Mouse (Mus musculus): ENCODE measurements at regions not wholly inside any gene's neighbourhood (a gene's known extent, or its start where the extent isn't known, plus 50 kb on each side); places are given as distances from the start of the nearest gene placed in this dataset.

DNA sequence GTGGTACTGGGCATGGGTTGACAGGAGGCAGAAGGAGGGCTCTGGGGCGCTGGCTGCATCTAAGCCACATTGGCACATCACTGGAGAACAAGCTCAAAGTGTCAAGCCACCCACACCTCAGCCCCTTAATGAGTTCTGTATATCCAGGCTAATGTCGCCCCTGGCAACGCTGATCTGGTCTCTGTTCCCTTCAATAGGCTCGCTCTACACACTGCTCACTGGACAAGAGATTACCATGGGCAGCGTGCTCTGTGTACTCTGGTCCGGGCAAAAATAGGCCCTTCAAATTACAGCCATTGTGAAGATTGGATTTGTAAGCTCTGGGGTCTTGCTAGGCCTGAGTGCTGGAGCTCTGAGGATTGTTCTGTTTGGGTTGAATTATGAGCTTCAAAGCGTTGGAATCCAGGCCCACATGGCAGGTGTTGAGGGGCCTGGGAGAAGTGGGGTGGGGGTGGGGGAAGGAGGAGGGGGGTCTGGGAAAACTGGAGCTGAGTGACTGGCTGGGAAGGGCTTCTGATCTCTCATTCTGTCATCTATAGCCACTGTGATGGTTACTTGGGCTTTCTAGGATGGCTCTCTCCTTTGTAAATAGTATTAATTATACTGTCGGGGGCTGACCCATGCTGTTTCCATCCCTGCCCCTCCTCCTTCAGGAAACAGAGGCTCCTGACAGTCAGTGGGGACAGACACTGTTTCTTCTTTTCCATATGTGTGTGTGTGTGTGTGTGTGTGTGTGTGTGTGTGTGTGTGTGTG, 122.2 kb downstream of the Matn1 start:
- no peak for TF ChIP-seq CTCF (IDR thresholded peaks at IDR 0.05; ENCODE audit: low read depth)
- no peak for ATAC-seq (replicated peaks; ENCODE audit: low FRiP score, low read depth)
- Histone ChIP-seq H3K36me3 (ENCODE audit: insufficient read depth, low read length) (no peaks in the 10 kb centered on the region), H3K9me3 (replicated peaks; ENCODE audit: low read length) (no peaks in the 10 kb centered on the region), H3K4me3 (replicated peaks; ENCODE audit: low read depth, low read length) (no peak overlapping the region), H3K27ac (no peak overlapping the region), H3K27me3 (ENCODE audit: insufficient read depth, low read length) (no peaks in the 10 kb centered on the region), H3K9ac (ENCODE audit: low read depth, low read length) (no peak overlapping the region), H3K4me2 (ENCODE audit: low read length) (no peak overlapping the region), H3K4me1 (replicated peaks; ENCODE audit: insufficient read depth, low read length) (no peaks in the 10 kb centered on the region)
- DNase-seq (ENCODE audit: low spot score): no peak
- WGBS: 60% methylated on average over 8 of the region's 8 CpGs

DNA sequence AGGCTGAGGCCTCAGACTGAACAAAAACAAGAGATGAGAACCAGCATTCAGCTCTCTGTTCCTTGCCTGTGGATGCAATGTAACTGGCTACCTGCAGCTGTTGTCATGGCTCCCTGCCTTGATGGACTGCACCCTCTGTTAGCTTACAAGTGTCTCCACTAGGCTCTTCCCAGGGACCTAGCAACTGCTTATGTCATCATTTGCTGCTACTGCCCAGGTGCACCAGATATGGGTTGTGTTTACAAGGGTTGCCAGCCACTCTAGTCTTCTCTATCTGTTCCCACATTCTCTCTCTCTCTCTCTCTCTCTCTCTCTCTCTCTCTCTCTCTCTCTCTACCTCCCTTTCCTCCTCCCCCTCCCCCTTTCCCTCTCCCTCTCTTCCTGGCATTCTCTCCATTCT, 126.4 kb downstream of the Matn1 start:
- Histone ChIP-seq H3K9ac (ENCODE audit: low read depth, low read length) (no peak overlapping the region), H3K36me3 (ENCODE audit: insufficient read depth, low read length) (no peaks in the 10 kb centered on the region), H3K4me2 (ENCODE audit: low read length) (no peak overlapping the region), H3K27ac (no peak overlapping the region), H3K4me1 (replicated peaks; ENCODE audit: insufficient read depth, low read length) (no peaks in the 10 kb centered on the region), H3K27me3 (ENCODE audit: insufficient read depth, low read length) (no peaks in the 10 kb centered on the region), H3K4me3 (replicated peaks; ENCODE audit: low read depth, low read length) (no peak overlapping the region), H3K9me3 (replicated peaks; ENCODE audit: low read length) (no peaks in the 10 kb centered on the region)
- DNase-seq (ENCODE audit: low spot score) (no peak), ATAC-seq (replicated peaks; ENCODE audit: low FRiP score, low read depth) (no peak)
- no peak for TF ChIP-seq CTCF (IDR thresholded peaks at IDR 0.05; ENCODE audit: low read depth)

DNA sequence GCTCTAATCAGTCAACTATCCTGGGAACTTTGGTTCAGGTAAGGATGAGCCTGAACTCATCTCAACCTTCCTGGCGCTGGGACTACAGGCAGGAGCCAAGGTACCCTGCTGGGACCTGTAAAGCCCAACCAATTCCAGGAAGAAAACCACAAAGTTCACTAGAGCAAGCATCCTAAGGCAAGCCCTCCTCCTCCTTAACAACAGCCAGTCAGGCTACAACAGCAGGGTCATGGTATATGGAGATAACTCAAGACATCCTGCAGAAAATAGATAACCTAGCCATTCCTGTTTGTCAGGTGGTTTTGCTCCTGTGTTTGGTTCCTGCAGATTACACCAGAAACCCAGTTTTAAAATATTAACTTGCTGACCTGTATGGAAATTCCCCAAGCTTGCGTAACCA, 128.4 kb downstream of the Matn1 start:
- no peak for TF ChIP-seq CTCF (IDR thresholded peaks at IDR 0.05; ENCODE audit: low read depth)
- WGBS: 95% methylated on average over 2 of the region's 2 CpGs
- Histone ChIP-seq H3K9me3 (replicated peaks; ENCODE audit: low read length) (no peaks in the 10 kb centered on the region), H3K4me2 (ENCODE audit: low read length) (no peak overlapping the region), H3K27me3 (ENCODE audit: insufficient read depth, low read length) (no peaks in the 10 kb centered on the region), H3K27ac (no peak overlapping the region), H3K4me3 (replicated peaks; ENCODE audit: low read depth, low read length) (no peak overlapping the region), H3K4me1 (replicated peaks; ENCODE audit: insufficient read depth, low read length) (no peaks in the 10 kb centered on the region), H3K9ac (ENCODE audit: low read depth, low read length) (no peak overlapping the region), H3K36me3 (ENCODE audit: insufficient read depth, low read length) (no peaks in the 10 kb centered on the region)
- DNase-seq (ENCODE audit: low spot score) (no peak), ATAC-seq (replicated peaks; ENCODE audit: low FRiP score, low read depth) (no peak)

DNA sequence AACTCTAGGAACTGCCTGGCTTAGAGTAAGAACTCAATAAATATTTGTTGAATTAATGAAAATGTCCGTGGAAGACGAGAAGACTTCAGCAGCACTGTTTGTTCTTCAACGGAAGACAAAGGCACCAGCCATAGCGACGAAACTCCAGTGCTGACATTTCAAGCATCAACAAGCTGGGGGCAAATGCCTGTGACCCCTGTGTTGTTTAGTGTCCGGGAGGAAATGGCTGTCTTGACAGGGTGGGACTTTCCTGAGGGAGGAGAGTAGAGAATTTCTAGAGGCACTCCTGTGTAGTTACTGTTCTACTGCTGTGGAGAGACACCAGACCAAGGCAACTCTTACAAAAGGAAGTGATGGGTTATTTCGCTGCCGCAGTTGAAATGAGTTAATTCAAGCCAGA, 129.2 kb downstream of the Matn1 start:
- Histone ChIP-seq H3K4me2 (ENCODE audit: low read length) (no peak overlapping the region), H3K9ac (ENCODE audit: low read depth, low read length) (no peak overlapping the region), H3K27me3 (ENCODE audit: insufficient read depth, low read length) (no peaks in the 10 kb centered on the region), H3K4me3 (replicated peaks; ENCODE audit: low read depth, low read length) (no peak overlapping the region), H3K36me3 (ENCODE audit: insufficient read depth, low read length) (no peaks in the 10 kb centered on the region), H3K4me1 (replicated peaks; ENCODE audit: insufficient read depth, low read length) (no peaks in the 10 kb centered on the region), H3K27ac (no peak overlapping the region), H3K9me3 (replicated peaks; ENCODE audit: low read length) (no peaks in the 10 kb centered on the region)
- 22% methylated on average over 8 of the region's 8 CpGs for WGBS
- ATAC-seq (replicated peaks; ENCODE audit: low FRiP score, low read depth): no peak
- peak; percentile 11 for DNase-seq (ENCODE audit: low spot score)
- no peak for TF ChIP-seq CTCF (IDR thresholded peaks at IDR 0.05; ENCODE audit: low read depth)

DNA sequence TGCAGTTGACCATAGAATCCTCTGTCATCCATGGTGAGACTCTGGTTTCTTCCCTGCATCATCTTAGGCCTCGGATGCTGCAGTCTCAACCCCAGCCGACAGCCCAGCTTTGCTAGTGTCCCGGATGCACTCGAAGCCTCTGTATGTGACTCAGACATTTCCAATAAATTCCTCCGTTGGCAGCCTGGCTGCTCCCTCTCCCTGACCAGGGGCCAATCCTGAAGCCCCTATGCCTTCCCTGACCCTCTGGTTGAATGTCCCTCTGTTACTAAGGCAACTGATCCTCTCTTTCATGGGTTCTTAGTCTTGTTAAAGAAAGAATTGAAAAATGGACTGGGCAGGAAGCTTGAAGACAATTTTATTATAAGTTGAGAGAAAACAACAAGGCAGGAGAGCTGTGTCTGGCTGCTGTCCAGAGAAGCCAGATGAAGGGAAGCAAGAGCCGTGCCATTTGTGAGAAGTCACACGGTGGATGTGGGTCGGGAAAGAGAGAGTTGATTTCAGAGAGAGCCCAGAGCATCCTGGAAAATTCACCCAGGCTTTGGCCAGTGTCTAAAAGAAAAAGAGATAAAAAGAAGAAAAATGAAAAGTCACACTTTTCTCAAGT, 131.2 kb downstream of the Matn1 start:
- Histone ChIP-seq H3K4me3 (replicated peaks; ENCODE audit: low read depth, low read length) (no peak overlapping the region), H3K9ac (ENCODE audit: low read depth, low read length) (no peak overlapping the region), H3K4me1 (replicated peaks; ENCODE audit: insufficient read depth, low read length) (no peaks in the 10 kb centered on the region), H3K27ac (no peak overlapping the region), H3K36me3 (ENCODE audit: insufficient read depth, low read length) (no peaks in the 10 kb centered on the region), H3K4me2 (ENCODE audit: low read length) (no peak overlapping the region), H3K9me3 (replicated peaks; ENCODE audit: low read length) (no peaks in the 10 kb centered on the region), H3K27me3 (ENCODE audit: insufficient read depth, low read length) (no peaks in the 10 kb centered on the region; the same call in 1 of the 2 replicates)
- no peak for DNase-seq (ENCODE audit: low spot score)
- WGBS: 65% methylated on average over 8 of the region's 8 CpGs
- TF ChIP-seq CTCF (IDR thresholded peaks at IDR 0.05; ENCODE audit: low read depth): no peak
- ATAC-seq (replicated peaks; ENCODE audit: low FRiP score, low read depth): no peak

DNA sequence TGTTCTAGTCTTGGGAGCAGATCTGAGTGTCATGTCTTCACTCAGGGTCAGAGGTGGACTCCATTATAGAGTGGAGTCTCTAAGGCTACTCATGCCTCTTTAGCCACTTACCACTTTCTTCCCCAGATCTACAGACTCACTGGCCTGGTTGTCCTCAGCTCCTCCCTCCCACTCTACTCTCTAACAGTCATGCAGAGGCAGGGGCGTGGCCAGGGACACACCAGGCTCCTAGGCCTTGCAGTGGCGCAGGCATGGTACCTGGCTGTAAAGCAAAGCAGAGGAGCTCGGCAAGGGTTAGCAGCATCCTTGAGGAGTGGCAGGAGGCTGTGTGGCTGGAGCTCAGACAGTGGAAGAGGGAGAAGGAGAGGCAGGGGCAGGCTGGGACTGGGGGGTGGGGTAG, 132.4 kb downstream of the Matn1 start:
- Histone ChIP-seq H3K27me3 (ENCODE audit: insufficient read depth, low read length) (no peaks in the 10 kb centered on the region; the same call in 1 of the 2 replicates), H3K9ac (ENCODE audit: low read depth, low read length) (no peak overlapping the region), H3K4me2 (ENCODE audit: low read length) (no peak overlapping the region), H3K9me3 (replicated peaks; ENCODE audit: low read length) (no peaks in the 10 kb centered on the region), H3K4me3 (replicated peaks; ENCODE audit: low read depth, low read length) (no peak overlapping the region), H3K36me3 (ENCODE audit: insufficient read depth, low read length) (no peaks in the 10 kb centered on the region), H3K4me1 (replicated peaks; ENCODE audit: insufficient read depth, low read length) (no peaks in the 10 kb centered on the region), H3K27ac (no peak overlapping the region)
- DNase-seq (ENCODE audit: low spot score) (no peak), ATAC-seq (replicated peaks; ENCODE audit: low FRiP score, low read depth) (no peak)
- 65% methylated on average over 3 of the region's 3 CpGs for WGBS
- TF ChIP-seq CTCF (IDR thresholded peaks at IDR 0.05; ENCODE audit: low read depth): no peak
